Mouse (Mus musculus) kidney, embryonic 14.5 days (tissue): ENCODE measurements around the gene Ttc30a2. TPM values are rescaled to one million over a fixed set of nuclear protein-coding genes. Genes with fewer than 3 reads are reported as not detected.
A peak's percentile ranks its signal among the peaks of the same experiment; 100 is the strongest.
"Not testable (repeated sequence)": the region's sequence is repeated elsewhere in the genome, so short reads cannot be mapped to it uniquely, and the experiment has no call there.

Source experiments
- ATAC-seq: fragments of 200-750 bp; cut with Nextera tagmentation; 2 replicates; pipeline ENCODE4 v1.8.0; 2017; ENCODE audit warnings: moderate number of reproducible peaks, mild to moderate bottlenecking, moderate TSS enrichment, moderate library complexity; ENCODE audit not compliant: low FRiP score, low TSS enrichment
- H3K27ac ChIP-seq: fragments of 300-500 bp; sonication (generic); 2 replicates; pipeline ENCODE4 v1.5.1; 2014; ENCODE audit warnings: low read depth, mild to moderate bottlenecking, low read length, moderate library complexity, mixed read lengths
- H3K27me3 ChIP-seq: fragments of 300-500 bp; sonication (generic); 2 replicates; pipeline ENCODE4 v1.6.1; 2014; ENCODE audit warnings: mild to moderate bottlenecking, low read length; ENCODE audit not compliant: control insufficient read depth, insufficient read depth
- H3K36me3 ChIP-seq: fragments of 300-500 bp; sonication (generic); 2 replicates; pipeline ENCODE4 v1.6.1; 2014; ENCODE audit warnings: low read length, mixed read lengths; ENCODE audit not compliant: control insufficient read depth, insufficient read depth
- H3K4me1 ChIP-seq: fragments of 300-500 bp; sonication (generic); 2 replicates; pipeline ENCODE4 v1.6.1; 2014; ENCODE audit warnings: low read length, mixed read lengths; ENCODE audit not compliant: control insufficient read depth, insufficient read depth
- H3K4me2 ChIP-seq: fragments of 300-500 bp; sonication (generic); replicated peaks from 2 replicates; pipeline ENCODE4 v1.6.1; 2014; ENCODE audit warnings: low read depth, mild to moderate bottlenecking, low read length
- H3K4me3 ChIP-seq: fragments of 300-500 bp; sonication (generic); 2 replicates; pipeline ENCODE4 v1.5.1; 2014; ENCODE audit warnings: mild to moderate bottlenecking, low read length
- H3K9ac ChIP-seq: fragments of 300-500 bp; sonication (generic); 2 replicates; pipeline ENCODE4 v1.6.1; 2014; ENCODE audit warnings: low read depth, mild to moderate bottlenecking, low read length, moderate library complexity
- H3K9me3 ChIP-seq: fragments of 300-500 bp; sonication (generic); 2 replicates; pipeline ENCODE4 v1.6.1; 2016; ENCODE audit warnings: low read length; ENCODE audit not compliant: control insufficient read depth
- WGBS: fragments of 180-500 bp; shearing (Covaris S2); extraction: QIAGEN DNeasy Blood & Tissue Kit; methylation state at CpG from one replicate; pipeline ENCODE4 v1.1.7; 2014; 5-methylcytosine and 5-hydroxymethylcytosine counted together
- polyA plus RNA-seq: library from polyadenylated mRNA; unstranded; fragments of >200 nt; fragmentation: Nextera tagmentation; extraction: Ambion mirVana; gene quantifications from 2 replicates; pipeline ENCODE4 v1.2.1, GENCODE M21; 2014

Gene Ttc30a2
- polyA plus RNA-seq, 1 experiment from 2014 or later, result 0.76 TPM

DNA sequence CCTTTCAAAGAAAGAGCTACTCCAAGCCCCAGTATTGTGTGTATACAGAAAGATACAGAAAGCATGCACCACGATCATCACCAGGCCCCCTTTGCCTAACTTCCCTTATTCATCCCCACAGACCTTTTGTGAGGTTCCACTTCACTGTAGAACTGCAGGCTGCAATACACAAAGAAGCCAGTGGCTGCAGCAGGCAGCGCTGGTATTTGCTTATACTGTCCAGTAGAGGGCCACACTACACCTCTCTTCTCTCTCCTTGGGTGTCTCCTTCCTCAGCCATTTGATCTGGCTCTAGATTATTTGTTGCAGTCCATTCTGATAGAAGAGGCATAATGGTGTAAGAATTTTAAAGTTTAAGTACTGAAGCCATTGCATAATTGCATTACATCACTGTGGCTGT is 7.2 kb upstream of the Ttc30a2 start:
- Histone ChIP-seq H3K4me2 (no peak overlapping the region), H3K9ac (no peak overlapping the region), H3K36me3 (no peaks in the 10 kb centered on the region), H3K27me3 (no peaks in the 10 kb centered on the region), H3K27ac (no peak overlapping the region), H3K9me3 (no peaks in the 10 kb centered on the region), H3K4me3 (no peak overlapping the region), H3K4me1 (peaks cover 14% of the 10 kb centered on the region)
- peak; percentile 56; the same call in 1 of the 2 replicates for ATAC-seq
- 4% methylated on average over 2 of the region's 2 CpGs for WGBS

DNA sequence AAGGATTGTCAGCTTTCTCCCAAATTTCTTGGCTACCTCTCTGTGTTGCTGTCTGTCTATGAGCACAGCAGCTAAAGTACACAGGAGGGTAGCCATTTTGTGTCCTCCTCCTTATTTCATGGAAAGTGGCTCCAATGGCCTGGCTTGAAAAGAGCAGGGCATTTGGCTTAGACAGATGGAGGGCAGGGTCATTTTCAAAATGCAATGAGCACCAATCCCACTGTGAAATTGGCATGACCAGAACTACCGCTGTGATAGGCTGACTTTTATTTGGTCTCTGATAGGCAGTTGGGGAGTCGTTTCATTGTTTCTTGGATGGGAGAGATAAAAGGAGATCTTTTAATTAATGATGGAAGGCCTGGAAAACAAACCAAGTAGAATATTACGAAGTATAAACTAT is 5.9 kb upstream of the Ttc30a2 start:
- ATAC-seq, result no peak
- H3K36me3 ChIP-seq, result no peaks in the 10 kb centered on the region
- H3K9ac ChIP-seq, result no peak overlapping the region
- peaks cover 12% of the 10 kb centered on the region for H3K4me1 ChIP-seq
- H3K27ac ChIP-seq, result no peak overlapping the region
- H3K27me3 ChIP-seq, result no peaks in the 10 kb centered on the region
- no peak overlapping the region for H3K4me3 ChIP-seq
- H3K4me2 ChIP-seq, result no peak overlapping the region
- no peaks in the 10 kb centered on the region for H3K9me3 ChIP-seq
- WGBS, result 74% methylated on average over 3 of the region's 3 CpGs

- 97% methylated on average over 3 of the region's 3 CpGs for WGBS
- Histone ChIP-seq H3K9ac (no peak overlapping the region), H3K27me3 (no peaks in the 10 kb centered on the region), H3K9me3 (no peaks in the 10 kb centered on the region), H3K27ac (no peak overlapping the region), H3K4me2 (no peak overlapping the region), H3K36me3 (no peaks in the 10 kb centered on the region), H3K4me3 (no peak overlapping the region), H3K4me1 (peaks cover 6% of the 10 kb centered on the region)
- ATAC-seq, result no peak
Observed at GRCm38 (mm10) chr2:75983091-75983490, 5.1 kb upstream of the Ttc30a2 start.

DNA sequence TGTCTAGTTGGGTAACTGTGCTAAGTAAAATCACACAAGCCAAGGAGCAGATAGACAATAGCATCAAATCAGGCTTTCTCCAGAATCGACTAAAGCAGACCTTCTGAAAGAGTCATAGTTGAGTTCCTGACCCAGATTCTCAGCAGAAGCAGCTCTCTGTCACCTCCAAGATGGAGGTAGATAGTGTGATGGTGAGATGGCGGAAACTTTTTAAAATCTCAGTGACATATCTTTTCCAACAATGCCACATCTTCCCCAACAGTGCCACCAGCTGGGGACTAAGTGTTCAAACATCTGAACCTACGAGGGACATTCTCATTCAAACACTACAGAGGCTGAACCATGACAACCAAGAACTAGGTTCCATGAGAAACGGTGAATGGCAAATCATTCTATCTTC is 4.7 kb upstream of the Ttc30a2 start:
- Histone ChIP-seq H3K4me2 (no peak overlapping the region), H3K36me3 (no peaks in the 10 kb centered on the region), H3K9me3 (no peaks in the 10 kb centered on the region), H3K27ac (no peak overlapping the region), H3K4me1 (peaks cover 3% of the 10 kb centered on the region; the same call in 1 of the 2 replicates), H3K27me3 (no peaks in the 10 kb centered on the region), H3K4me3 (no peak overlapping the region), H3K9ac (no peak overlapping the region)
- no peak for ATAC-seq
- 95% methylated on average over 4 of the region's 4 CpGs for WGBS

GRCm38 (mm10) chr2:75981440-75982081 is 3.6 kb upstream of the Ttc30a2 start, which contains the start of gene Ttc30a1:
Ttc30a1 (minus strand) TSS chr2:75981967.
- H3K4me3 ChIP-seq, result peak within 1 kb of the TSS; percentile 46
- not testable (repeated sequence) for H3K4me1 ChIP-seq, H3K36me3 ChIP-seq, H3K9me3 ChIP-seq, H3K27ac ChIP-seq, H3K27me3 ChIP-seq
- ATAC-seq, result peak; percentile 68
- H3K4me2 ChIP-seq, result peak within 1 kb of the TSS; percentile 53
- peak within 1 kb of the TSS; percentile 53; the same call in 1 of the 2 replicates for H3K9ac ChIP-seq
- WGBS, result 3% methylated on average over 29 of the region's 34 CpGs

DNA sequence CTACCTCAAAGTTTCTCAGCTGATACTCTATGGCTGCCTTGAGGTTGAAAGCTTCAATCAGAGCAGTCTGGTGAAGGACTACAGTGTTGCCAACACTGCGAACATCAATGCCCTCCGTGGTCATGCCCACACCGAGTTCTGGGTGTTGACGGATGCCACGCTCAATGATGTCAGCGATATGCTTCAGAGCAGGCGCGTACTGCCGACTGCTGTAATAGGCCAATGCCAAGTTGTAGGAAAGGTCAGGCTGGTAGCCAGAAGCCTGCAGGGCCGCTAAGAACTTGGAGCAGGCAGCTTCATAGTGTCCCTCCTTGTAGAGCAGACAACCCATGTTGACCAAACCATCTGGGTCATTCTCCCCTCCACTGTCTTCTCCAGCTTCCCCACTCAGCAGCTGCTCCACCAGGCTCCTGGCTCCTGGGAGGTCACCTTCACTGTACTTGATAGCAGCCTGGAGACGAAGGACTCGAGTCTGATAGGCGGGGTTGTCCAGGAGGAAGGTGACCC is 3.0 kb upstream of the Ttc30a2 start:
- not testable (repeated sequence) for H3K27ac ChIP-seq, H3K27me3 ChIP-seq, H3K4me1 ChIP-seq, H3K9me3 ChIP-seq, H3K36me3 ChIP-seq
- peak; percentile 13; the same call in 1 of the 2 replicates for ATAC-seq
- WGBS, result 97% methylated on average over 12 of the region's 13 CpGs
- H3K4me2 ChIP-seq, result peak overlapping the region; percentile 53
- H3K4me3 ChIP-seq, result peak overlapping the region; percentile 46; the same call in 1 of the 2 replicates
- H3K9ac ChIP-seq, result peak overlapping the region; percentile 53; the same call in 1 of the 2 replicates

- not testable (repeated sequence) for H3K4me3 ChIP-seq, H3K36me3 ChIP-seq, H3K27ac ChIP-seq, H3K4me1 ChIP-seq, H3K4me2 ChIP-seq, H3K9ac ChIP-seq, H3K27me3 ChIP-seq, ATAC-seq, H3K9me3 ChIP-seq
- WGBS, result 85% methylated on average over 2 of the region's 2 CpGs
Observed at GRCm38 (mm10) chr2:75976070-75976469, 1.9 kb downstream of the Ttc30a2 start.

- Histone ChIP-seq H3K4me2 (no peak overlapping the region), H3K4me3 (no peak overlapping the region), H3K27ac (no peak overlapping the region), H3K9me3 (no peaks in the 10 kb centered on the region), H3K4me1 (no peaks in the 10 kb centered on the region), H3K36me3 (no peaks in the 10 kb centered on the region), H3K27me3 (no peaks in the 10 kb centered on the region), H3K9ac (no peak overlapping the region)
- WGBS, result 67% methylated on average over 9 of the region's 9 CpGs
- ATAC-seq, result no peak
Observed at GRCm38 (mm10) chr2:75974131-75974530, 3.8 kb downstream of the Ttc30a2 start.

DNA sequence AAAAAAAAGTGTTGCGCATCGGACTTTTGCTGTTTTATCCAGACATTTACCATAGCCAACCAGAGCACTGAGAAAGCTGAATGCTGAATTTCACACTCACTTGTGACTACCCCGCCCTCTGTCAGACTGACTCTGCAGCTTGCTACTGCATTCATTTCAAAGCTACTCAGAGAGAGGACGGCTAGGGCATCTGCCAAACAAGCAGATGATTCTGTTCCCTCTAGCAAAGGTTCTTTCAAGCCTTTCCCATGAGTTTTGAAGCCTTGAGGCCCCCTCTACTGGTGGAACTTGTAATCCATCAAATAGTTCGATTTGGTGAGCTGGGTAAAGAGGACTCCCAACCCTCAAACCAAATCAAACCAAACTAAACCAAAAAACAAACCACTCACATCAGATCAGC is 13.0 kb downstream of the Ttc30a2 start:
- 23% methylated on average over 5 of the region's 5 CpGs for WGBS
- Histone ChIP-seq H3K4me2 (peak overlapping the region; percentile 41), H3K36me3 (no peaks in the 10 kb centered on the region), H3K4me1 (peaks cover 9% of the 10 kb centered on the region), H3K9me3 (no peaks in the 10 kb centered on the region), H3K27ac (no peak overlapping the region; the same call in 1 of the 2 replicates), H3K27me3 (no peaks in the 10 kb centered on the region; the same call in 1 of the 2 replicates), H3K4me3 (no peak overlapping the region), H3K9ac (no peak overlapping the region)
- peak; percentile 50; the same call in 1 of the 2 replicates for ATAC-seq
